Mouse (Mus musculus): ENCODE results near the gene Saa1.

Saa1 gene

GRCm38 (mm10) chr7:46718591-46719270, 24.0 kb downstream of the Saa1 start:
- DNase-seq (ENCODE audit: low spot score) = no peak

- DNase-seq (ENCODE audit: low spot score) = no peak
These were observed 25.9 kb downstream of the Saa1 start for GRCm38 (mm10) chr7:46716897-46717296.

GRCm38 (mm10) chr7:46715600-46715999, 27.2 kb downstream of the Saa1 start, which contains the start of gene Saa3:
Gene Saa3, minus strand, starts transcription at chr7:46715700.
- DNase-seq (ENCODE audit: low spot score) = no peak

GRCm38 (mm10) chr7:46714518-46714917, 28.3 kb downstream of the Saa1 start:
- peak; percentile 60 for DNase-seq (ENCODE audit: low spot score)

GRCm38 (mm10) chr7:46712250-46712649, 30.5 kb downstream of the Saa1 start:
- DNase-seq (ENCODE audit: low spot score) = no peak

- peak; percentile 87 for DNase-seq (ENCODE audit: low spot score)
These were observed 32.4 kb downstream of the Saa1 start, which contains the start of gene Saal1 for GRCm38 (mm10) chr7:46710390-46710844. Gene Saal1, minus strand, starts transcription at chr7:46710680.

- no peak for DNase-seq (ENCODE audit: low spot score)
These were observed 42.2 kb downstream of the Saa1 start for GRCm38 (mm10) chr7:46700521-46701025.

GRCm38 (mm10) chr7:46696754-46697153, 46.0 kb downstream of the Saa1 start:
- no peak for DNase-seq (ENCODE audit: low spot score)
